Mouse (Mus musculus): ENCODE measurements around the gene Kcnj6. TPM values are rescaled to one million over a fixed set of nuclear protein-coding genes. Genes with fewer than 3 reads are reported as not detected.
A peak's percentile ranks its signal among the peaks of the same experiment; 100 is the strongest.

Gene Kcnj6
- polyA plus RNA-seq, 1 experiment = not detected

DNA sequence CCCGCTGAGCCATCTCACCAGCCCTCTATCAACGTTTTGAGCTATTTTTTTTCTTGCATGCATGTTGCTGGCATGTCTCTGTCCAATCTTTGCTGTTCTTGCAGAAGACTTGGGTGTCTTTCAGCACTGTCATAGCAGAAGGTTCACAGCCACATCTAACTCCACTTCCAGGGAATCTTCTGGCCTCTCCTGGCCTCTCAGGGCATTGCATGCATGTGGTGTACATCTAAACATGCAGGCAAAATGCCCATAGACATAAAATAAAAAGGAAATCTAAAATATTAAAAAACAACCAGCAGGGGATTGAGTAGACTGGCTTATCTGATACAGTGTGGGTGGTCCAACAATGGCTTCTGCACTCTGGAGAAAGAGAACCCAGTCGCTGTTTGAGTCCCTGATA lies 262.0 kb downstream of the Kcnj6 start:
- no peaks in the 10 kb centered on the region for H3K4me1 ChIP-seq (ENCODE audit: control insufficient read depth, insufficient read depth, low read length)
- H3K4me3 ChIP-seq (ENCODE audit: insufficient read depth, low read length) = no peak overlapping the region
- no peak overlapping the region for H3K27ac ChIP-seq (ENCODE audit: insufficient read depth, low read depth, low read length)
- TF ChIP-seq POLR2A (IDR thresholded peaks at IDR 0.05; ENCODE audit: borderline replicate concordance, low read depth, low read length) (no peak), CTCF (IDR thresholded peaks at IDR 0.05; ENCODE audit: low read depth, low read length) (no peak)

- no peak for TF ChIP-seq POLR2A (IDR thresholded peaks at IDR 0.05; ENCODE audit: borderline replicate concordance, low read depth, low read length)
- TF ChIP-seq CTCF (IDR thresholded peaks at IDR 0.05; ENCODE audit: low read depth, low read length) = no peak
- no peak overlapping the region for H3K4me3 ChIP-seq (ENCODE audit: insufficient read depth, low read length)
- H3K27ac ChIP-seq (ENCODE audit: insufficient read depth, low read depth, low read length) = no peak overlapping the region
- no peaks in the 10 kb centered on the region for H3K4me1 ChIP-seq (ENCODE audit: control insufficient read depth, insufficient read depth, low read length)
These were observed 266.5 kb downstream of the Kcnj6 start for GRCm38 (mm10) chr16:94731027-94731426.

DNA sequence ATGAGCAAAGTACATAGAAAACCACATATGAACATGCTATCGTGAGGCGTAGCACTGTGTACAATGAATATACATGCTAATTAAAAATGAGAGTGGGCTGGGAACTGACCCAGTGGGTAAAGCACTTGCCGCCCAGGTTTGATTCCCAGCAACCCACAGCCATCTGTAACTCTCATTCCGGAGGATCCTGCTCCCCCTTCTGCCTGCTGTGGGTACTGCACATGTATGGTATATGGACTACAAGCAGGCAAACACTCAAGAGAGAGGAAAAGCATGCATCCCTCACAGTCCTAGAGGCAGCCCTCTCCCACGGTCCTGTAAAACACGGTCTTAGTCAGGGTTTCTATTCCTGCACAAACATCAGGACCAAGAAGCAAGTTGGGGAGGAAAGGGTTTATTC lies 268.3 kb downstream of the Kcnj6 start:
- no peaks in the 10 kb centered on the region for H3K4me1 ChIP-seq (ENCODE audit: control insufficient read depth, insufficient read depth, low read length)
- no peak overlapping the region for H3K4me3 ChIP-seq (ENCODE audit: insufficient read depth, low read length)
- TF ChIP-seq POLR2A (IDR thresholded peaks at IDR 0.05; ENCODE audit: borderline replicate concordance, low read depth, low read length) = no peak
- no peak for TF ChIP-seq CTCF (IDR thresholded peaks at IDR 0.05; ENCODE audit: low read depth, low read length)
- no peak overlapping the region for H3K27ac ChIP-seq (ENCODE audit: insufficient read depth, low read depth, low read length)

GRCm38 (mm10) chr16:94724747-94725211 lies 272.7 kb downstream of the Kcnj6 start:
- TF ChIP-seq POLR2A (IDR thresholded peaks at IDR 0.05; ENCODE audit: borderline replicate concordance, low read depth, low read length) = no peak
- TF ChIP-seq CTCF (IDR thresholded peaks at IDR 0.05; ENCODE audit: low read depth, low read length) = no peak
- Histone ChIP-seq H3K27ac (ENCODE audit: insufficient read depth, low read depth, low read length) (peak overlapping the region; percentile 2; the same call in 1 of the 2 replicates), H3K4me1 (ENCODE audit: control insufficient read depth, insufficient read depth, low read length) (peaks cover 5% of the 10 kb centered on the region; the same call in 1 of the 2 replicates), H3K4me3 (ENCODE audit: insufficient read depth, low read length) (peak overlapping the region; percentile 66)

GRCm38 (mm10) chr16:94724061-94724596 lies 273.4 kb downstream of the Kcnj6 start:
- TF ChIP-seq CTCF (IDR thresholded peaks at IDR 0.05; ENCODE audit: low read depth, low read length) = no peak
- TF ChIP-seq POLR2A (IDR thresholded peaks at IDR 0.05; ENCODE audit: borderline replicate concordance, low read depth, low read length) = no peak
- Histone ChIP-seq H3K27ac (ENCODE audit: insufficient read depth, low read depth, low read length) (peak overlapping the region; percentile 2; the same call in 1 of the 2 replicates), H3K4me3 (ENCODE audit: insufficient read depth, low read length) (peak overlapping the region; percentile 66), H3K4me1 (ENCODE audit: control insufficient read depth, insufficient read depth, low read length) (peaks cover 5% of the 10 kb centered on the region; the same call in 1 of the 2 replicates)

- H3K4me3 ChIP-seq (ENCODE audit: insufficient read depth, low read length) = no peak overlapping the region
- H3K27ac ChIP-seq (ENCODE audit: insufficient read depth, low read depth, low read length) = no peak overlapping the region
- TF ChIP-seq CTCF (IDR thresholded peaks at IDR 0.05; ENCODE audit: low read depth, low read length) (no peak), POLR2A (IDR thresholded peaks at IDR 0.05; ENCODE audit: borderline replicate concordance, low read depth, low read length) (no peak)
- H3K4me1 ChIP-seq (ENCODE audit: control insufficient read depth, insufficient read depth, low read length) = peaks cover 5% of the 10 kb centered on the region; the same call in 1 of the 2 replicates
These were observed 274.6 kb downstream of the Kcnj6 start for GRCm38 (mm10) chr16:94722936-94723335.

DNA sequence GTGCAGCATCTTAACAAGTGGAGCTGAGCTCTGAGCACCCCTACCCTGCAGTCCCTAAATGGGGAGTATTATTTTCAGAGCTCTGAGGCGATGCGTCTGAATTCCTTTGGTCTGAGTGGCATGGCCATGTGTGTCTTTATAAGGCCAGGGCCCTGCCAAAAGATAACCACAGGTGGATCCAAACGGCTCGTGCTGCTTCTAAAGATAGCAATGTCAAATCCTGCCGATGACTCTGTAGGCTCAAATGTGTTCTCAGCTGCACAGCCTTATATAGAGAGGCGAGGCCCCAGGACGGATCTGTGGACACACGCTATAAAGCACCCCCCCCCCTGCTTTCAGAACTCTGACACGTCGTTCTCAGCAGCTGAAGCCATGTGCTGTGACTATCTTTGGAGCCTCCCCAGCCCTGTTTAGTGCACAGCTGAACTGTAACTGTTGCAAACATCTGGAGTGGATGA lies 275.9 kb downstream of the Kcnj6 start:
- H3K4me1 ChIP-seq (ENCODE audit: control insufficient read depth, insufficient read depth, low read length) = peaks cover 5% of the 10 kb centered on the region; the same call in 1 of the 2 replicates
- H3K27ac ChIP-seq (ENCODE audit: insufficient read depth, low read depth, low read length) = no peak overlapping the region
- no peak overlapping the region for H3K4me3 ChIP-seq (ENCODE audit: insufficient read depth, low read length)
- TF ChIP-seq CTCF (IDR thresholded peaks at IDR 0.05; ENCODE audit: low read depth, low read length) (no peak), POLR2A (IDR thresholded peaks at IDR 0.05; ENCODE audit: borderline replicate concordance, low read depth, low read length) (no peak)

DNA sequence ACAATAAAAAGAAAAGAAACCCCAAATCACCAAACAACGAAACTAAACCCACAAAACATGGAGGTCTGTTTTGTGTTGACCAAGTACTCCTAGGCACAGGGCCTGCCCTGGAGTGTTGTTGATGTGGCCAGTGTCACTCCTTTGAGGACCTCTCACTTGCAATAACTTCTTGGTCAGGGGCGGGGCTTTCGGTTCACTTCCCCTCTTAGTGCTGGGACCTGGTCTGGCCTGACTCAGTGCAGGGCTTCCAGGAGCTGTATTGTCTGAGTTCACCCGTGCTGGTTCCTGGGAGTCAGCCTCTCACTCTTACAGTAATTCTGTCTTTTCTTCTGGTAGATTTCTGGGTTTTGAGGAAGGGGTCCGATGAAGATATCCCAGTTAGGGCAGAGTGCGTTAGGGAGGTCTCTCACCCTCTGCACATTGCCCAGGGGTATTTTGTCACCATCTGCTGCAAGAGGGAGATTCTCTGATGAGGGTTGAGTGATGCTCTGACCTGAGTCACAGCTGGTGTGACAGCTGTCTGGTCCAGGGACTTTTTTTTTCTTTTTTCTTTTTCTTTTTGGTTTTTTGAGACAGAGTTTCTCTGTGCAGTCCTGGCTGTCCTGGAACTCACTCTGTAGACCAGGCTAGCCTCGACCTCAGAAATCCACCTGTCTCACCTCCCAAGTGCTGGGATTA lies 276.9 kb downstream of the Kcnj6 start:
- TF ChIP-seq CTCF (IDR thresholded peaks at IDR 0.05; ENCODE audit: low read depth, low read length) (no peak), POLR2A (IDR thresholded peaks at IDR 0.05; ENCODE audit: borderline replicate concordance, low read depth, low read length) (no peak)

DNA sequence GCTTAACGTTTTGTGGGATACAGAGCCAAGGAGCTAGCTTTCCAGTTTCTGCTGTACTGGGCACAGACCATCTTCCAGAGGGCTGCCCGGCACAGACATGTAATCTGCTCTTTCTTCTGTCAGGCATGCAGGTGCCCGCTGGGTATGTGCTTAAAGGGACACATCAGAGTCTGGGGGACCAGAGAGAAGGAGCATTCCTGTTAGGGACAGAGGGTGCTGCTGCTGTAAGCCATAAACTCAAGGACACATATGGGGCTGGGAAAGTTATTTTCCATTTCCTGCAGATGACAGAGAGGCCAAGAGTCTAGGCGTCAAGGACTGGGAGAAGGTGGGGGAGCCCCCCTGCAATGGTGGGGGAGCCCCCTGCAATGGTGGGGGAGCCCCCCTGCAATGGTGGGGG lies 278.0 kb downstream of the Kcnj6 start:
- TF ChIP-seq CTCF (IDR thresholded peaks at IDR 0.05; ENCODE audit: low read depth, low read length) (no peak), POLR2A (IDR thresholded peaks at IDR 0.05; ENCODE audit: borderline replicate concordance, low read depth, low read length) (no peak)
- Histone ChIP-seq H3K4me1 (ENCODE audit: control insufficient read depth, insufficient read depth, low read length) (peaks cover 5% of the 10 kb centered on the region; the same call in 1 of the 2 replicates), H3K27ac (ENCODE audit: insufficient read depth, low read depth, low read length) (no peak overlapping the region), H3K4me3 (ENCODE audit: insufficient read depth, low read length) (no peak overlapping the region)

More for the DNA sequence above, 276.9 kb downstream of the Kcnj6 start:
- Histone ChIP-seq H3K4me3 (ENCODE audit: insufficient read depth, low read length) (no peak overlapping the region), H3K4me1 (ENCODE audit: control insufficient read depth, insufficient read depth, low read length) (peaks cover 5% of the 10 kb centered on the region; the same call in 1 of the 2 replicates), H3K27ac (ENCODE audit: insufficient read depth, low read depth, low read length) (no peak overlapping the region)

DNA sequence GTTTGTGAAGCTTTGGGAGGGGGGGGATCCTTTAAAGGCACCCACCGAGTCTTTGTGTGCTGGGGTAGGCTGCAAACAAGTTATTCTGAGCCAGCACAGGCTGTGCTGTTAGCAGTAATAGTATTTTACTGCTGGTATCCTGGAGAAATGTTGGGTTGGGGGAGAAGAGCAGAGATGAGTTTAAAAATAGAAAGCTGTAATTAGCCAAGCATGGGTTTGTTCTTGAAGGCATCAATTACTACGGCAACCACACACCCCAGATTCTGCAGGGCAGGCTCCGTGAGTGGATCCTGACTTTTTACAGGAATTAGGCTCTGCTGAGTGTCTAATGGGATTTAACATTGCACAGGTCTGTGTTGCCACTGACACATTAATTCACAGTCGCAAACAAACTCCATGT lies 278.6 kb downstream of the Kcnj6 start:
- H3K4me1 ChIP-seq (ENCODE audit: control insufficient read depth, insufficient read depth, low read length) = peaks cover 5% of the 10 kb centered on the region; the same call in 1 of the 2 replicates
- no peak overlapping the region for H3K4me3 ChIP-seq (ENCODE audit: insufficient read depth, low read length)
- H3K27ac ChIP-seq (ENCODE audit: insufficient read depth, low read depth, low read length) = no peak overlapping the region
- TF ChIP-seq CTCF (IDR thresholded peaks at IDR 0.05; ENCODE audit: low read depth, low read length) (no peak), POLR2A (IDR thresholded peaks at IDR 0.05; ENCODE audit: borderline replicate concordance, low read depth, low read length) (no peak)
